Mouse (Mus musculus): Measurements from ENCODE around the gene Adamts6. TPM values are rescaled to one million over a fixed set of nuclear protein-coding genes. Genes with fewer than 3 reads are reported as not detected.

Gene Adamts6
- polyA plus RNA-seq, 1 experiment from 2014 or later: 1.2 TPM

DNA sequence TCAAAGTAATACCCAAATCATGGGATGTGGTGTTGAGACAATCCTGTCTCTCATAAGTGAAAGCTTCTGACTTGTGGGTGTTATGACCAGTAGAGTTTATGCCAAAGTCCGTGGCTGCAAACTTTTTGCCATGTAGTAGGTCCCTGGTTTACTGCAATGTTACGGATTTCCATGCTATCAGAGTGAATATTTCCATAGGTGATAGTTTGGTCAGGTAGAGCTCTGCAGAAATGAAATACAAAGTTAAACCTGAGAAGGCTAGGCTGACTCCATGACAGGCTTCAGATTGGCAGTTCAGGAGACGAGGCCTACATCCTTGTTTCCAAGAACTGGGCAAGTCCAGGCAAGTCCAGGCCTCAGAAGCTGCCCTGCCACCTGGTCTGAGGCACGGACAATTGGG, 232.3 kb downstream of the Adamts6 start:
- Histone ChIP-seq H3K9me3 (ENCODE audit: control insufficient read depth, low read length) (no peaks in the 10 kb centered on the region), H3K4me2 (ENCODE audit: low read depth, low read length) (no peak overlapping the region), H3K9ac (ENCODE audit: low read depth, low read length) (no peak overlapping the region), H3K4me1 (ENCODE audit: control insufficient read depth, insufficient read depth, low read length) (peaks cover 9% of the 10 kb centered on the region; the same call in 1 of the 2 replicates), H3K4me3 (ENCODE audit: low read length) (no peak overlapping the region), H3K27ac (ENCODE audit: low read length) (no peak overlapping the region), H3K36me3 (ENCODE audit: control insufficient read depth, insufficient read depth, low read length) (no peaks in the 10 kb centered on the region), H3K27me3 (replicated peaks; ENCODE audit: control insufficient read depth, insufficient read depth, low read length) (no peaks in the 10 kb centered on the region)
- WGBS: 89% methylated on average over 4 of the region's 4 CpGs
- no peak for ATAC-seq

- Histone ChIP-seq H3K4me1 (ENCODE audit: control insufficient read depth, insufficient read depth, low read length) (peaks cover 9% of the 10 kb centered on the region; the same call in 1 of the 2 replicates), H3K9me3 (ENCODE audit: control insufficient read depth, low read length) (no peaks in the 10 kb centered on the region), H3K4me3 (ENCODE audit: low read length) (no peak overlapping the region), H3K27ac (ENCODE audit: low read length) (no peak overlapping the region), H3K36me3 (ENCODE audit: control insufficient read depth, insufficient read depth, low read length) (no peaks in the 10 kb centered on the region), H3K4me2 (ENCODE audit: low read depth, low read length) (no peak overlapping the region), H3K27me3 (replicated peaks; ENCODE audit: control insufficient read depth, insufficient read depth, low read length) (no peaks in the 10 kb centered on the region), H3K9ac (ENCODE audit: low read depth, low read length) (no peak overlapping the region)
- no peak for ATAC-seq
- 54% methylated on average over 3 of the region's 3 CpGs for WGBS
These were observed 232.8 kb downstream of the Adamts6 start for GRCm38 (mm10) chr13:104520461-104520860.

DNA sequence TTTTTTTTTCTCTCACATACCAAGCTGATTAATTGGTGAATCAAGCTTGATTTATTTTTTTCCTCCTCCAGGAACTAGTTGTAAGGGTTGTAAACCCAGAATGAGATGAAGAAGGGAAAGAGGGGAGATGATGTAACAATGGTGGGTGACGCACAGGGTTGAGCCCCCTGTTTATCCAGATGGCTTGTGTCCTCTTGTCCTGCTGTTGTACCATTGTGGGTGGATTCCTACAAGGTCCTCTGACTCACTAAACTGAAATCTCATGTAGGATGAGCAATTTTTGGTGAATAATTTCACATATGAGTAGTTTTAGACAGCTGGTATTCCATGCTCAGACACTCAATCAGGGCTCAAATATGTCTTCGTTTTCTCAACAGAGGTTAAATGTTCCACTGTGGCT, 233.9 kb downstream of the Adamts6 start:
- no peaks in the 10 kb centered on the region for H3K9me3 ChIP-seq (ENCODE audit: control insufficient read depth, low read length)
- no peaks in the 10 kb centered on the region for H3K27me3 ChIP-seq (replicated peaks; ENCODE audit: control insufficient read depth, insufficient read depth, low read length)
- no peak for ATAC-seq
- H3K9ac ChIP-seq (ENCODE audit: low read depth, low read length): no peak overlapping the region
- peaks cover 9% of the 10 kb centered on the region; the same call in 1 of the 2 replicates for H3K4me1 ChIP-seq (ENCODE audit: control insufficient read depth, insufficient read depth, low read length)
- 90% methylated on average over 2 of the region's 2 CpGs for WGBS
- H3K4me3 ChIP-seq (ENCODE audit: low read length): no peak overlapping the region
- no peak overlapping the region for H3K27ac ChIP-seq (ENCODE audit: low read length)
- H3K36me3 ChIP-seq (ENCODE audit: control insufficient read depth, insufficient read depth, low read length): no peaks in the 10 kb centered on the region
- no peak overlapping the region for H3K4me2 ChIP-seq (ENCODE audit: low read depth, low read length)

- H3K4me1 ChIP-seq (ENCODE audit: control insufficient read depth, insufficient read depth, low read length): no peaks in the 10 kb centered on the region
- no peak for ATAC-seq
- H3K9me3 ChIP-seq (ENCODE audit: control insufficient read depth, low read length): no peaks in the 10 kb centered on the region
- no peak overlapping the region for H3K4me3 ChIP-seq (ENCODE audit: low read length)
- H3K9ac ChIP-seq (ENCODE audit: low read depth, low read length): no peak overlapping the region
- WGBS: 61% methylated on average over 4 of the region's 4 CpGs
- H3K4me2 ChIP-seq (ENCODE audit: low read depth, low read length): no peak overlapping the region
- no peaks in the 10 kb centered on the region for H3K36me3 ChIP-seq (ENCODE audit: control insufficient read depth, insufficient read depth, low read length)
- no peaks in the 10 kb centered on the region for H3K27me3 ChIP-seq (replicated peaks; ENCODE audit: control insufficient read depth, insufficient read depth, low read length)
- H3K27ac ChIP-seq (ENCODE audit: low read length): no peak overlapping the region
These were observed 238.0 kb downstream of the Adamts6 start for GRCm38 (mm10) chr13:104525656-104526055.

GRCm38 (mm10) chr13:104529238-104529637, 241.6 kb downstream of the Adamts6 start:
- Histone ChIP-seq H3K9me3 (ENCODE audit: control insufficient read depth, low read length) (no peaks in the 10 kb centered on the region), H3K4me3 (ENCODE audit: low read length) (no peak overlapping the region), H3K4me2 (ENCODE audit: low read depth, low read length) (no peak overlapping the region), H3K36me3 (ENCODE audit: control insufficient read depth, insufficient read depth, low read length) (no peaks in the 10 kb centered on the region), H3K9ac (ENCODE audit: low read depth, low read length) (no peak overlapping the region), H3K4me1 (ENCODE audit: control insufficient read depth, insufficient read depth, low read length) (no peaks in the 10 kb centered on the region), H3K27ac (ENCODE audit: low read length) (no peak overlapping the region), H3K27me3 (replicated peaks; ENCODE audit: control insufficient read depth, insufficient read depth, low read length) (no peaks in the 10 kb centered on the region)
- ATAC-seq: no peak

DNA sequence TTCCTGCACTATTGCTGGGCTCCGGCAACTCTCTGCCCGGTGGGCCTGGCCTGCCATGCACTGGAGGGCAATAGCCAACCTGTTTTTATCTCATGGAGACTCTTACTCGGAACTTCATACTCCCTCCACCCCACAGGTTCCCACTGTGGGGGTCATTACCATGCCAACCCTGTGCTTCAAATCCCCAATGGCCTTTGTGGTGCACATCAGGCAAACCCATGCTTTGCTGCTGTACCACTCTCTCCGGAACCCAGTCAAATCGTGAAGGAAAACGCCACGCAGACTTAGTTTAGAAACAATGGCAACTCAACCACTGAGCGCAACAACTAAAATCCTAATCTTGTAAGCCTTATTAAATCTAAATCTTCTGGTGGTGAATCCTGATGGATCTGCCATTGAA, 244.2 kb downstream of the Adamts6 start:
- Histone ChIP-seq H3K9me3 (ENCODE audit: control insufficient read depth, low read length) (no peaks in the 10 kb centered on the region), H3K4me3 (ENCODE audit: low read length) (no peak overlapping the region), H3K36me3 (ENCODE audit: control insufficient read depth, insufficient read depth, low read length) (no peaks in the 10 kb centered on the region), H3K4me2 (ENCODE audit: low read depth, low read length) (no peak overlapping the region), H3K4me1 (ENCODE audit: control insufficient read depth, insufficient read depth, low read length) (no peaks in the 10 kb centered on the region), H3K9ac (ENCODE audit: low read depth, low read length) (no peak overlapping the region), H3K27me3 (replicated peaks; ENCODE audit: control insufficient read depth, insufficient read depth, low read length) (no peaks in the 10 kb centered on the region), H3K27ac (ENCODE audit: low read length) (no peak overlapping the region)
- WGBS: 91% methylated on average over 8 of the region's 8 CpGs
- ATAC-seq: no peak

DNA sequence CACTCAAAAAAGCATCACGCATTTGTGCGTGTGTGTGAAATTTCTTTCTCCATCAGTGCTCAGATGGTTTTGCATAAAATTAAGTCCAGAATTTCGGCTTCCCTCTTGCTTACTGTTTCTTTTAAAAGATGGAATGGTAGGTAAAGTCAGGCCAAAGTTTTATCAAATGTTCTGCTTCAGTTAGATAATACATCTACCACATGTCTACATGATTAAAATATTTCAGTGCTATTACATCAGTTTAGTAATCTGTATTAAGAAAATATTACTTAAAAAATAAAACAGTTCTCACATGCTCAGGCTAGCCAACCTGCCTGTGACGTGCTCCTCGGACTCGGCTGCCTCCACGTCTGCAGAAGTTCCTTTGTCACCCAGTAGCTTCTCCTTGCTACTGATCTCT, 245.1 kb downstream of the Adamts6 start:
- WGBS: 95% methylated on average over 7 of the region's 7 CpGs
- H3K27me3 ChIP-seq (replicated peaks; ENCODE audit: control insufficient read depth, insufficient read depth, low read length): no peaks in the 10 kb centered on the region
- H3K9me3 ChIP-seq (ENCODE audit: control insufficient read depth, low read length): no peaks in the 10 kb centered on the region
- no peak overlapping the region for H3K9ac ChIP-seq (ENCODE audit: low read depth, low read length)
- ATAC-seq: no peak
- H3K4me2 ChIP-seq (ENCODE audit: low read depth, low read length): no peak overlapping the region
- H3K27ac ChIP-seq (ENCODE audit: low read length): no peak overlapping the region
- H3K4me1 ChIP-seq (ENCODE audit: control insufficient read depth, insufficient read depth, low read length): no peaks in the 10 kb centered on the region
- H3K36me3 ChIP-seq (ENCODE audit: control insufficient read depth, insufficient read depth, low read length): no peaks in the 10 kb centered on the region
- no peak overlapping the region for H3K4me3 ChIP-seq (ENCODE audit: low read length)

GRCm38 (mm10) chr13:104533806-104534495, 246.3 kb downstream of the Adamts6 start:
- Histone ChIP-seq H3K9ac (ENCODE audit: low read depth, low read length) (no peak overlapping the region), H3K36me3 (ENCODE audit: control insufficient read depth, insufficient read depth, low read length) (no peaks in the 10 kb centered on the region), H3K4me2 (ENCODE audit: low read depth, low read length) (no peak overlapping the region), H3K4me1 (ENCODE audit: control insufficient read depth, insufficient read depth, low read length) (no peaks in the 10 kb centered on the region), H3K27me3 (replicated peaks; ENCODE audit: control insufficient read depth, insufficient read depth, low read length) (no peaks in the 10 kb centered on the region), H3K9me3 (ENCODE audit: control insufficient read depth, low read length) (no peaks in the 10 kb centered on the region), H3K27ac (ENCODE audit: low read length) (no peak overlapping the region), H3K4me3 (ENCODE audit: low read length) (no peak overlapping the region)
- WGBS: 66% methylated on average over 7 of the region's 7 CpGs
- ATAC-seq: no peak

DNA sequence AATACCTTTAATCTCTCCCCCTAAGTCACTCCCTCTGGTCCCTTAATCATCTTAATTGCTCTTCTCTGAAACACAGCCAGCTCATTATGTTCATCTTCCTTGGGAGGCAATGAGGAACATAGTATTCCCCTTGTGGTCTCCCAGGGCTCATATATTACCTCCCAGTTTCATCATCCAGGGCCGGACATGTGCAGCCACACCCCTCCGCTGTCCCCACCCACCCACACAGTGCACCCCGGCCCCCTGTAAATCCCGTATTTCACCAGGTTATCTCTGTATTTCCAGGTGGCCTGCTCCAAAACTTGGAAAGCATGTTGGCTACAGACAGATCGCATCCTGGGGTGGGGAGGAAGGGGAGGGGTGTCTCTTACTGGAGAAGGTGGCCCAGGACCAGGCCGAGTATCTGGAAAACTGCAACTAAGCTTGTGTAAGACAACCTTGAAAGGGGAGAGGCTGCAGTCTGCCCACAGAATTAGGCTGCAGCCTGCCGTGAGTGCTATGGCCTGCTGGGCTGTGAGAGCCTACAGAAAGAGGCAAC, 253.3 kb downstream of the Adamts6 start:
- Histone ChIP-seq H3K4me3 (ENCODE audit: low read length) (no peak overlapping the region), H3K27ac (ENCODE audit: low read length) (no peak overlapping the region), H3K9me3 (ENCODE audit: control insufficient read depth, low read length) (no peaks in the 10 kb centered on the region), H3K4me2 (ENCODE audit: low read depth, low read length) (no peak overlapping the region), H3K36me3 (ENCODE audit: control insufficient read depth, insufficient read depth, low read length) (no peaks in the 10 kb centered on the region), H3K4me1 (ENCODE audit: control insufficient read depth, insufficient read depth, low read length) (peaks cover 6% of the 10 kb centered on the region; the same call in 1 of the 2 replicates), H3K27me3 (replicated peaks; ENCODE audit: control insufficient read depth, insufficient read depth, low read length) (no peaks in the 10 kb centered on the region), H3K9ac (ENCODE audit: low read depth, low read length) (no peak overlapping the region)
- peak; percentile 60; the same call in 1 of the 2 replicates for ATAC-seq
- WGBS: 33% methylated on average over 7 of the region's 7 CpGs
